Mouse (Mus musculus) ES-E14 (cell line): Measurements from ENCODE around the gene Rabep1.

Source experiments
- MAFK ChIP-seq: IDR thresholded peaks from 2 replicates; pipeline ENCODE4 v1.6.1; 2014; ENCODE audit warnings: mild to moderate bottlenecking, low read depth, low read length, inconsistent platforms; ENCODE audit not compliant: insufficient read depth
- ZC3H11A ChIP-seq: IDR thresholded peaks from 2 replicates; pipeline ENCODE4 v1.6.1; 2012; ENCODE audit warnings: low read depth, mild to moderate bottlenecking, inconsistent platforms, low read length, borderline replicate concordance

DNA sequence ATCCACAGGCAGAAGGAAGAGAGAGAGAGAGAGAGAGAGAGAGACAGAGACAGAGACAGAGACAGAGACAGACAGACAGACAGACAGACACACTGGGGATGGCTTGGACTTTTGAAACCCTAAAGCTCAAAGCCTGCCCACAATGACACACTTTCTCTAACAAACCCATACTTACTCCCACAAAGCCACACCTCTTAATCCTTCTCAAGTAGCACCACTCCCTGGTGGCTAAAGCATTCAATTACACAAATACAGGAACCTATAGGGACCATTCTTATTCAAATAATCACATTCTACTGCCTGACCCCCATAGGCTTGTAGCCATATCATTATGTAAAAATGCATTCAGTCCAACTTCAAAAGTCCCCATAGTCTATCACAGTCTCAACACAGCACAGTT, 11.2 kb upstream of the Rabep1 start:
- TF ChIP-seq MAFK: no peak
- no peak for TF ChIP-seq ZC3H11A
